Comparison of ENCODE assay signal across 30 mouse cellular contexts in genomic region chr17:5567943-5568342, GRCm38 (mm10).
DNase-seq lines count a peak whose midpoint lies in the region; ATAC-seq and TF ChIP-seq lines count a peak whose summit lies in the region.
"Had no signal": no experiment of that assay in that cellular context is flagged by ENCODE, and none has a peak within 500 bp of the region (broad histone marks: within the 10 kb centered on the region; RNA-seq: fewer than 3 reads in every experiment).

No protein-coding gene starts in this region.

- no peaks in the 10 kb centered on the region for H3K79me2 ChIP-seq in MEL (ENCODE audit: control insufficient read depth, insufficient read depth, low read length, poor library complexity)

- H3K4me2 ChIP-seq in lung, embryonic 14.5 days = no peak overlapping the region
- H3K4me2 ChIP-seq: embryonic facial prominence, embryonic 15.5 days; forebrain, embryonic 12.5 days; heart, embryonic 13.5 days; hindbrain, embryonic 14.5 days; limb, embryonic 12.5 days; liver, embryonic 15.5 days; midbrain, embryonic 11.5 days had no signal

- TF ChIP-seq CTCF in lung, embryonic 14.5 days (IDR thresholded peaks at IDR 0.05; ENCODE audit: low read depth) = no peak
- TF ChIP-seq CTCF in lung, adult 2 months (IDR thresholded peaks at IDR 0.05; ENCODE audit: insufficient read depth, low read length) = no peak
- TF ChIP-seq CTCF in MEL (IDR thresholded peaks at IDR 0.05 in 2 of 3, conservative IDR thresholded peaks at IDR 0.05 in 1 of 3; ENCODE audit: control insufficient read depth in 1 of 3, insufficient read depth in 1 of 3, low read depth in 2 of 3, low read length in 3 of 3, poor library complexity in 1 of 3, severe bottlenecking in 1 of 3) = no peak
- TF ChIP-seq CTCF in Patski (IDR thresholded peaks at IDR 0.05) = no peak

- no peaks in the 10 kb centered on the region for H3K9me3 ChIP-seq in lung, embryonic 14.5 days (ENCODE audit: low read depth, low read length)
- no peaks in the 10 kb centered on the region for H3K9me3 ChIP-seq in MEL (replicated peaks; ENCODE audit: insufficient read depth, low read length)
- H3K9me3 ChIP-seq: embryonic facial prominence, embryonic 15.5 days; heart, embryonic 13.5 days; limb, embryonic 12.5 days; liver, embryonic 15.5 days had no signal

- POLR2A ChIA-PET in Patski (lab: Charles Lee) = no interaction called here

- TF ChIP-seq RAD21 in MEL (IDR thresholded peaks at IDR 0.05; ENCODE audit: low read depth, low read length) = no peak

- H3K4me1 ChIP-seq in lung, embryonic 14.5 days (ENCODE audit: insufficient read depth) = peaks cover 9% of the 10 kb centered on the region; the same call in 1 of the 2 replicates
- peaks cover 3% of the 10 kb centered on the region; the same call in 1 of the 2 replicates for H3K4me1 ChIP-seq in lung, adult 2 months (ENCODE audit: control insufficient read depth, insufficient read depth, low read length)
- H3K4me1 ChIP-seq in MEL (ENCODE audit: control insufficient read depth in 1 of 2, insufficient read depth in 2 of 2, low read length in 2 of 2) = peaks cover 4 to 7% of the 10 kb centered on the region in 2 experiments; a peak in 3 of 4 replicates
- H3K4me1 ChIP-seq: forebrain, embryonic 12.5 days; limb, embryonic 12.5 days had no signal

- 22% methylated on average over 5 of the region's 5 CpGs for WGBS in lung, embryonic 14.5 days
- 46% methylated on average over 5 of the region's 5 CpGs for WGBS in lung, adult 2 months

- TF ChIP-seq EP300 in MEL (IDR thresholded peaks at IDR 0.05; ENCODE audit: low read depth in 1 of 2, low read length in 2 of 2) = no peak

- CTCF ChIA-PET in Patski (lab: Charles Lee) = no interaction called here

- no peak for TF ChIP-seq POLR2A in lung, adult 2 months (IDR thresholded peaks at IDR 0.05; ENCODE audit: borderline replicate concordance, extremely low read depth, low read depth, low read length)
- no peak for TF ChIP-seq POLR2A in MEL (IDR thresholded peaks at IDR 0.05; ENCODE audit: control insufficient read depth in 1 of 2, insufficient read depth in 1 of 2, low read depth in 1 of 2, low read length in 2 of 2, poor library complexity in 1 of 2)

- in situ Hi-C loops in Patski (cut with MboI; ENCODE audit: low pct_unique_long_range_greater_than_20kb) = loop anchor here (5.0 kb wide), 1 partner anchor 76 kb away; the partner anchor contains the start of gene Zdhhc14

- H3K9ac ChIP-seq in lung, embryonic 14.5 days = no peak overlapping the region
- H3K9ac ChIP-seq in MEL (ENCODE audit: control insufficient read depth, low read depth, low read length, poor library complexity, severe bottlenecking) = no peak overlapping the region
- H3K9ac ChIP-seq: embryonic facial prominence, embryonic 15.5 days; forebrain, embryonic 12.5 days; forebrain, postnatal 0 days; heart, embryonic 13.5 days; hindbrain, embryonic 14.5 days; limb, embryonic 12.5 days; liver, embryonic 15.5 days had no signal

- H3K27ac ChIP-seq in lung, embryonic 14.5 days (ENCODE audit: low read depth) = peak overlapping the region; percentile 27; the same call in 1 of the 2 replicates
- no peak overlapping the region for H3K27ac ChIP-seq in MEL (ENCODE audit: control insufficient read depth, low read depth, low read length)
- H3K27ac ChIP-seq: embryonic facial prominence, embryonic 15.5 days; forebrain, embryonic 12.5 days; heart, adult 2 months; heart, embryonic 13.5 days; hindbrain, embryonic 14.5 days; limb, embryonic 12.5 days; liver, embryonic 15.5 days; stomach, postnatal 0 days had no signal

- peak; percentile 20 for DNase-seq in kidney, adult 9 months
- DNase-seq in kidney, postnatal 25 days = no peak
- peak; percentile 92 for DNase-seq in lung, embryonic 14.5 days
- no peak for DNase-seq in lung, adult 2 months
- peak; percentile 32 for DNase-seq in MEL (ENCODE audit: low read depth, low spot score)
- DNase-seq in Patski (ENCODE audit: low read depth, low spot score) = peak; percentile 89
- no peak for DNase-seq in thymus, postnatal 4 days
- DNase-seq: adrenal gland, adult 8-10 months; cerebellum, adult 11 months; cerebellum, adult 9-10 months; cerebellum, postnatal 36 days; embryo, embryonic 11 days; forebrain, postnatal 0 days; heart, adult 2 months; heart, postnatal 10 days; right cerebral cortex, adult 18-20 months; right cerebral cortex, postnatal 4 days; thymus, adult 18-20 months; thymus, postnatal 25 days had no signal

- peak; percentile 87 for ATAC-seq in lung, embryonic 14.5 days (ENCODE audit: insufficient read depth)
- peak; percentile 6 for ATAC-seq in Patski
- ATAC-seq: CD4-positive, CD25-positive, alpha-beta regulatory T cell, adult 4 months; forebrain, postnatal 0 days; intestine, postnatal 0 days; midbrain, embryonic 16.5 days had no signal

- H3K27me3 ChIP-seq in lung, embryonic 14.5 days (ENCODE audit: insufficient read depth, low read length) = no peaks in the 10 kb centered on the region
- H3K27me3 ChIP-seq in MEL (ENCODE audit: control insufficient read depth in 1 of 2, insufficient read depth in 2 of 2, low read length in 2 of 2) (no peaks in the 10 kb centered on the region), Patski (no peaks in the 10 kb centered on the region)
- H3K27me3 ChIP-seq: embryonic facial prominence, embryonic 15.5 days; forebrain, embryonic 12.5 days; heart, embryonic 13.5 days; limb, embryonic 12.5 days; liver, embryonic 15.5 days had no signal

- H3K4me3 ChIP-seq in lung, embryonic 14.5 days (ENCODE audit: low read depth, low read length) = no peak overlapping the region
- H3K4me3 ChIP-seq in lung, adult 2 months (replicated peaks; ENCODE audit: extremely low read depth, low read depth, low read length) = no peak overlapping the region
- no peak overlapping the region for H3K4me3 ChIP-seq in MEL (ENCODE audit: control insufficient read depth in 1 of 2, insufficient read depth in 1 of 2, low read depth in 2 of 2, low read length in 2 of 2)
- H3K4me3 ChIP-seq: embryonic facial prominence, embryonic 15.5 days; forebrain, embryonic 12.5 days; heart, adult 2 months; heart, embryonic 13.5 days; limb, embryonic 12.5 days; liver, embryonic 15.5 days had no signal

- no peaks in the 10 kb centered on the region for H3K36me3 ChIP-seq in lung, embryonic 14.5 days (ENCODE audit: insufficient read depth)
- peaks cover 0 to 8% of the 10 kb centered on the region in 2 experiments; a peak in 2 of 4 replicates for H3K36me3 ChIP-seq in MEL (ENCODE audit: control insufficient read depth in 1 of 2, insufficient read depth in 2 of 2, low read length in 2 of 2)
- H3K36me3 ChIP-seq: embryonic facial prominence, embryonic 15.5 days; forebrain, embryonic 12.5 days; heart, embryonic 13.5 days; limb, embryonic 12.5 days; liver, embryonic 15.5 days had no signal

TF ChIP-seq in MEL, 35 proteins besides CTCF, POLR2A, EP300 and RAD21:
- TF ChIP-seq SIN3A (IDR thresholded peaks at IDR 0.05; ENCODE audit: low read length) (no peak), TCF12 (IDR thresholded peaks at IDR 0.05; ENCODE audit: low read depth, low read length) (no peak), USF1 (IDR thresholded peaks at IDR 0.05; ENCODE audit: low read depth, low read length) (no peak), POLR2AphosphoS2 (IDR thresholded peaks at IDR 0.05; ENCODE audit: low read length) (no peak), MEF2A (IDR thresholded peaks at IDR 0.05; ENCODE audit: extremely low read depth, insufficient replicate concordance, low read depth, low read length, poor library complexity, severe bottlenecking) (no peak), E2F4 (IDR thresholded peaks at IDR 0.05; ENCODE audit: borderline replicate concordance, low read depth, low read length) (no peak)

Comparison
In these comparisons a context has a peak if more than half of its experiments do, and no peak if none do; other contexts are left out.
1. DNase-seq: peak in kidney, adult 9 months (single experiment), lung, embryonic 14.5 days (single experiment), MEL (single experiment) and Patski (single experiment); none in kidney, postnatal 25 days (0 of 2), lung, adult 2 months (single experiment) and thymus, postnatal 4 days (single experiment).